8 mouse cellular contexts compared by ENCODE assay signal in genomic region chrX:162727367-162727777, GRCm38 (mm10). TPM values are rescaled to one million over a fixed set of nuclear protein-coding genes. Genes with fewer than 3 reads are reported as not detected.
DNase-seq lines count a peak whose midpoint lies in the region; ATAC-seq lines count a peak whose summit lies in the region.

No protein-coding gene starts in this region.

- H3K27me3 ChIP-seq in kidney, embryonic 16.5 days (ENCODE audit: insufficient read depth, low read length) = no peaks in the 10 kb centered on the region
- no peaks in the 10 kb centered on the region for H3K27me3 ChIP-seq in hindbrain, embryonic 12.5 days
- H3K27me3 ChIP-seq in midbrain, embryonic 15.5 days (replicated peaks) = no peaks in the 10 kb centered on the region

- H3K4me2 ChIP-seq in kidney, embryonic 16.5 days (replicated peaks; ENCODE audit: low read depth, low read length) = no peak overlapping the region
- 0 out of 2 replicates have a peak overlapping the region, but pooled peaks have one; percentile 2 for H3K4me2 ChIP-seq in hindbrain, embryonic 12.5 days (replicated peaks)
- no peak overlapping the region for H3K4me2 ChIP-seq in midbrain, embryonic 15.5 days

- H3K9ac ChIP-seq in kidney, embryonic 16.5 days (replicated peaks; ENCODE audit: low read length) = no peak overlapping the region
- no peak overlapping the region for H3K9ac ChIP-seq in hindbrain, embryonic 12.5 days
- H3K9ac ChIP-seq in midbrain, embryonic 15.5 days = no peak overlapping the region

- H3K4me3 ChIP-seq in kidney, embryonic 16.5 days (ENCODE audit: low read length) = no peak overlapping the region
- no peak overlapping the region for H3K4me3 ChIP-seq in hindbrain, embryonic 12.5 days
- H3K4me3 ChIP-seq in midbrain, embryonic 15.5 days = no peak overlapping the region

- WGBS in kidney, embryonic 16.5 days = 46% methylated on average over 13 of the region's 13 CpGs
- WGBS in hindbrain, embryonic 12.5 days = 22% methylated on average over 13 of the region's 13 CpGs
- 23% methylated on average over 12 of the region's 13 CpGs for WGBS in midbrain, embryonic 15.5 days

- peak; percentile 25; the same call in 1 of the 2 replicates for ATAC-seq in kidney, embryonic 16.5 days (ENCODE audit: low FRiP score, low TSS enrichment)
- no peak for ATAC-seq in hindbrain, embryonic 12.5 days (ENCODE audit: low FRiP score)
- peak; percentile 54; the same call in 1 of the 2 replicates for ATAC-seq in midbrain, embryonic 15.5 days (replicated peaks)
- no peak for ATAC-seq in CD4-positive, CD25-positive, alpha-beta regulatory T cell, adult 4 months

- no peaks in the 10 kb centered on the region for H3K9me3 ChIP-seq in kidney, embryonic 16.5 days (ENCODE audit: low read length)
- H3K9me3 ChIP-seq in hindbrain, embryonic 12.5 days (replicated peaks) = no peaks in the 10 kb centered on the region
- no peaks in the 10 kb centered on the region for H3K9me3 ChIP-seq in midbrain, embryonic 15.5 days

- 0 out of 2 replicates have a peak, but pooled peaks cover 3% of the 10 kb centered on the region for H3K4me1 ChIP-seq in kidney, embryonic 16.5 days (ENCODE audit: insufficient read depth, low read length)
- H3K4me1 ChIP-seq in hindbrain, embryonic 12.5 days = no peaks in the 10 kb centered on the region
- H3K4me1 ChIP-seq in midbrain, embryonic 15.5 days = no peaks in the 10 kb centered on the region

- H3K27ac ChIP-seq in kidney, embryonic 16.5 days (ENCODE audit: low read length) = peak overlapping the region; percentile 50
- no peak overlapping the region for H3K27ac ChIP-seq in hindbrain, embryonic 12.5 days
- H3K27ac ChIP-seq in midbrain, embryonic 15.5 days = no peak overlapping the region

- no peaks in the 10 kb centered on the region for H3K36me3 ChIP-seq in kidney, embryonic 16.5 days (ENCODE audit: insufficient read depth, low read length)
- no peaks in the 10 kb centered on the region for H3K36me3 ChIP-seq in hindbrain, embryonic 12.5 days
- no peaks in the 10 kb centered on the region for H3K36me3 ChIP-seq in midbrain, embryonic 15.5 days (replicated peaks)

- DNase-seq in kidney, postnatal 14 days = no peak
- peak; percentile 79 for DNase-seq in embryo, embryonic 10.5 days (ENCODE audit: low spot score)
- no peak for DNase-seq in thymus, adult 18-20 months
- DNase-seq in cerebellum, adult 18-20 months = no peak

RNA-seq across cellular contexts. Expression of gene Rbbp7, which starts 32.8 kb away (rescaled TPM):
- 572 and 599 TPM in 2 replicates for polyA plus RNA-seq in kidney, embryonic 16.5 days (2015; fragmentation: Nextera tagmentation; extraction: Ambion mirVana)
- 283 and 286 TPM in 2 replicates for polyA plus RNA-seq in hindbrain, embryonic 12.5 days (2016; fragmentation: Nextera tagmentation; extraction: Ambion mirVana)
- 201 and 210 TPM in 2 replicates for polyA plus RNA-seq in midbrain, embryonic 15.5 days (2015; fragmentation: Nextera tagmentation; extraction: Ambion mirVana)
- 100 to 1,000 TPM; 121 to 140 TPM for polyA plus RNA-seq in CD4-positive, CD25-positive, alpha-beta regulatory T cell, adult 4 months (2017; shearing (Covaris generic))

Comparison
In these comparisons a context has a peak if more than half of its experiments do, and no peak if none do; other contexts are left out.
1. ATAC-seq: peak in kidney, embryonic 16.5 days (single experiment) and midbrain, embryonic 15.5 days (single experiment); none in hindbrain, embryonic 12.5 days (single experiment) and CD4-positive, CD25-positive, alpha-beta regulatory T cell, adult 4 months (single experiment).